Mouse (Mus musculus): Measurements from ENCODE around the gene Tecpr2. TPM values are rescaled to one million over a fixed set of nuclear protein-coding genes. Genes with fewer than 3 reads are reported as not detected.

Gene Tecpr2
- total and polyA plus RNA-seq, 3 experiments, result 5.8 to 5.9 TPM; not detected in 1

DNA sequence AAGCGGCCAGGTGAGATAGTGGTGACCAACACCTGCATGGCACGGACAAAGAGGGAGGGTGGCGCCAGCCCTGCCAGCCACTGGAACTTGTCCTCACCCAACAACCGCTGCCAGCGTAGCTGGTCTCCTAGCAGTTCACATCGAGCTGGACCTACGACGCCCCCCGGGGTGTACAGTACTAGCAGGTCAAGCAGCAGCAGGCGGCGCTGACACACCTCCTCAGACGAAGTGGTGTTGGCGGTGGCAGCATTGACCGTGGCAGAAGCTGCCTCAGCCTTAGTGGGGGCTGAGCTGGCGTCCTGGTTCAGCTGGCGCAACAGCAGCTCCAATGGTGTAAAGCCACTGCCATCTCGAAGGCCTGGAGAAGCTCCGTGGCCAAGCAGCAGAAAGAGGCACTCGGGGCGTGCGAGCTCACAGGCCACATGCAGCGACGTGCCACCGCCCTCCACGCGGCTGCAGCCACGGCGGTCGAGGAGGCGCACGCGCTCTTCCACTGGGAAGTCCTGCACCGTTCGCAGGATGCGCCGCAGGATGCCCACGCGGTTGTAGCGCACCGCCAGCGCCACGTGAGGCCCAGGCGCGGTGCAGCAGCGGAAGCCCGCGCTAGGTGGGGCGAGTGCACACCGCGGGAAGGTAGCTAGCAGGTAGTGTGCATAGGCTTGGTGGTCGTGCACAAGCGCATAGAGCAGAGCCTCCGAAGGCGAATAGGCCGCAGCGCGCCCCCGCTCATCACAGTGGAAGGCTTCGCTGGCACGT, 87.7 kb downstream of the Tecpr2 start:
- Histone ChIP-seq H3K4me1 (ENCODE audit: control insufficient read depth in 1 of 2, insufficient read depth in 2 of 2, low read length in 2 of 2) (peaks cover 32 to 52% of the 10 kb centered on the region in 2 experiments), H3K36me3 (ENCODE audit: control insufficient read depth in 1 of 2, insufficient read depth in 2 of 2, low read length in 2 of 2) (peaks cover 0 to 38% of the 10 kb centered on the region in 2 experiments; a peak in 2 of 4 replicates), H3K79me2 (ENCODE audit: control insufficient read depth, insufficient read depth, low read length, poor library complexity) (peaks cover 12% of the 10 kb centered on the region), H3K9me3 (replicated peaks; ENCODE audit: insufficient read depth, low read length) (no peaks in the 10 kb centered on the region), H3K9ac (ENCODE audit: control insufficient read depth, low read depth, low read length, poor library complexity, severe bottlenecking) (no peak overlapping the region), H3K27me3 (ENCODE audit: control insufficient read depth in 1 of 2, insufficient read depth in 2 of 2, low read length in 2 of 2) (no peaks in the 10 kb centered on the region), H3K27ac (ENCODE audit: control insufficient read depth, low read depth, low read length) (no peak overlapping the region), H3K4me3 (ENCODE audit: control insufficient read depth in 1 of 2, insufficient read depth in 1 of 2, low read depth in 2 of 2, low read length in 2 of 2) (no peak overlapping the region)
- no peak for TF ChIP-seq USF2 (IDR thresholded peaks at IDR 0.05; ENCODE audit: borderline replicate concordance in 1 of 2, insufficient read depth in 1 of 2, low read depth in 1 of 2, low read length in 2 of 2)
- no peak for DNase-seq (ENCODE audit: low read depth, low spot score)

DNA sequence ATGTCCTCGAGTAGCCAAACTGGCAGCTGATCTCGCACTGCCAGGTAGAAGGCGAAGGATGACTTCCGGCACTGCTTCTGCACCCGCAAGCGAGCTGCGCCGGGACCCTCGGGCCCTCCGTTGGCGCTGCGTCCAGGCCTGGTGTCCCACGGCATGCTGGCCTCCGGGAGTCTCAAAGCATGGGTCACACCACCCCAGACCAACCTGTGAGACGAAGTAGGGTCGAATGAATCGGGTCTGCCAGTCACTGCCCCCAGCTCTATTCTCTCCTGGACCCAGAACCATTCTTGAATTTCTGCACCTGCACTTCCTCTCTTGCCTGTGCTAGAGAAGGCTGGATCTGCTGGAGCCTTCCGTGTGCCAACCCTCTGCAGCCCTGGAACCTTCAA, 88.3 kb downstream of the Tecpr2 start:
- DNase-seq (ENCODE audit: low read depth, low spot score), result no peak
- TF ChIP-seq ZKSCAN1 (IDR thresholded peaks at IDR 0.05; ENCODE audit: low read depth, low read length) (no peak), NRF1 (IDR thresholded peaks at IDR 0.05; ENCODE audit: insufficient read depth, low read depth, low read length, poor library complexity, severe bottlenecking) (no peak), POLR2A (IDR thresholded peaks at IDR 0.05; ENCODE audit: control insufficient read depth in 1 of 2, insufficient read depth in 1 of 2, low read depth in 1 of 2, low read length in 2 of 2, poor library complexity in 1 of 2) (no peak), GATA1 (IDR thresholded peaks at IDR 0.05; ENCODE audit: low read depth, low read length) (no peak), MEF2A (IDR thresholded peaks at IDR 0.05; ENCODE audit: extremely low read depth, insufficient replicate concordance, low read depth, low read length, poor library complexity, severe bottlenecking) (no peak), USF1 (IDR thresholded peaks at IDR 0.05; ENCODE audit: low read depth, low read length) (no peak), JUND (IDR thresholded peaks at IDR 0.05; ENCODE audit: low read depth, low read length) (no peak), ZNF384 (IDR thresholded peaks at IDR 0.05; ENCODE audit: low read depth, low read length) (no peak), MAX (IDR thresholded peaks at IDR 0.05; ENCODE audit: low read length) (no peak), ETS1 (IDR thresholded peaks at IDR 0.05; ENCODE audit: low read depth, low read length) (no peak), ZMIZ1 (IDR thresholded peaks at IDR 0.05; ENCODE audit: low read depth, low read length) (no peak), USF2 (IDR thresholded peaks at IDR 0.05; ENCODE audit: borderline replicate concordance in 1 of 2, insufficient read depth in 1 of 2, low read depth in 1 of 2, low read length in 2 of 2) (no peak), NELFE (IDR thresholded peaks at IDR 0.05; ENCODE audit: low read depth, low read length) (no peak), SMC3 (IDR thresholded peaks at IDR 0.05; ENCODE audit: low read depth, low read length) (no peak)
- H3K4me1 ChIP-seq (ENCODE audit: control insufficient read depth in 1 of 2, insufficient read depth in 2 of 2, low read length in 2 of 2), result peaks cover 30 to 48% of the 10 kb centered on the region in 2 experiments
- H3K4me3 ChIP-seq (ENCODE audit: control insufficient read depth in 1 of 2, insufficient read depth in 1 of 2, low read depth in 2 of 2, low read length in 2 of 2), result no peak overlapping the region
- H3K9me3 ChIP-seq (replicated peaks; ENCODE audit: insufficient read depth, low read length), result no peaks in the 10 kb centered on the region
- H3K36me3 ChIP-seq (ENCODE audit: control insufficient read depth in 1 of 2, insufficient read depth in 2 of 2, low read length in 2 of 2), result peaks cover 0 to 35% of the 10 kb centered on the region in 2 experiments; a peak in 2 of 4 replicates
- H3K9ac ChIP-seq (ENCODE audit: control insufficient read depth, low read depth, low read length, poor library complexity, severe bottlenecking), result no peak overlapping the region
- H3K79me2 ChIP-seq (ENCODE audit: control insufficient read depth, insufficient read depth, low read length, poor library complexity), result peaks cover 12% of the 10 kb centered on the region
- H3K27ac ChIP-seq (ENCODE audit: control insufficient read depth, low read depth, low read length), result no peak overlapping the region
- H3K27me3 ChIP-seq (ENCODE audit: control insufficient read depth in 1 of 2, insufficient read depth in 2 of 2, low read length in 2 of 2), result no peaks in the 10 kb centered on the region

Data from MEL (cell line).